Comparison of ENCODE assay signal across 8 mouse cellular contexts in the genomic region with DNA sequence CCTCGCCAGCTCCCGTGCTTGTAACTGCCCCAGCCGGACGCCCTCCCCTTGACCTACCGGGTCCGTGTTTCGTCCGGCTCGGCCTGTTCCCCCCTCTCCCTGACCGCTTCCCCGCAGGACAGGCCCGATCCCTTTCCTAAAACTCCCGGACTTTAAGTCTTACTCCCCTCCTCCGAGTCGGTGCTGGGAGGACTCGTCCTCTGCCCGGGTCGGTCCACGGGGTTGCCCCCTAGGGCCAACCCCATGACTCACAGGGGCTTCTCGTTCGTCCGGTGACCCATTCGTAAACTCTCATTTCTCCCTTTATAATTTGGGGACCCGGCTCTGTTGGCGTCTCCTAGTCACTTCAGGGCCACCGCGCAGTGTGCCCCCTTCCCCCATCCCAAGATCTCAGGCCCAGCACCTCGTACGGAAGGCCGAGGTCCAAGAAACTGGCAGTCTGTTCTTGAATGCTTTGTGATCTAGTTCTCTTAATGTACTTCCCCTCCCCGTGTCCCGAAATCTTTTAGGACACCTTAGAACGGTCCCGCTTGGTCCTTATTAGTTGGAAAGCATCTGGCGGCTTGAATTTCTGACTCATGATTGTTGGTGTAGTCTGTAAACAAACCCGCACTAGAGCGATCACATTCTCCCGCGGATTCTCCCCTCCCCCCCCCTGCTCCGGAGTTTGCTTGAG. TPM values are rescaled to one million over a fixed set of nuclear protein-coding genes. Genes with fewer than 3 reads are reported as not detected.
DNase-seq lines count a peak whose midpoint lies in the region; ATAC-seq and TF ChIP-seq lines count a peak whose summit lies in the region.

No protein-coding gene starts in this region.

- H3K9ac ChIP-seq in forebrain, embryonic 14.5 days (ENCODE audit: low read length): peak overlapping the region; percentile 99
- H3K9ac ChIP-seq in hindbrain, postnatal 0 days (replicated peaks; ENCODE audit: low read length): peak overlapping the region; percentile 100

- peaks cover 10% of the 10 kb centered on the region for H3K4me1 ChIP-seq in bone marrow macrophage, adult 2 months (ENCODE audit: control insufficient read depth, insufficient read depth, low read length)
- H3K4me1 ChIP-seq in forebrain, embryonic 14.5 days (ENCODE audit: control insufficient read depth, insufficient read depth, low read length): peaks cover 14% of the 10 kb centered on the region
- peaks cover 11% of the 10 kb centered on the region for H3K4me1 ChIP-seq in hindbrain, postnatal 0 days (ENCODE audit: insufficient read depth, low read length)
- no peaks in the 10 kb centered on the region for H3K4me1 ChIP-seq in spleen, adult 2 months (ENCODE audit: control insufficient read depth, insufficient read depth, insufficient read length)

- no peaks in the 10 kb centered on the region for H3K27me3 ChIP-seq in forebrain, embryonic 14.5 days (replicated peaks; ENCODE audit: control insufficient read depth, insufficient read depth, low read length)
- no peaks in the 10 kb centered on the region for H3K27me3 ChIP-seq in hindbrain, postnatal 0 days (ENCODE audit: insufficient read depth, low read length)
- H3K27me3 ChIP-seq in spleen, adult 2 months (ENCODE audit: control insufficient read depth, insufficient read depth, low read length): no peaks in the 10 kb centered on the region

- peak overlapping the region; percentile 84 for H3K27ac ChIP-seq in bone marrow macrophage, adult 2 months (ENCODE audit: insufficient read depth, low read depth, low read length)
- peak overlapping the region; percentile 93 for H3K27ac ChIP-seq in forebrain, embryonic 14.5 days (ENCODE audit: low read depth, low read length)
- H3K27ac ChIP-seq in hindbrain, postnatal 0 days: peak overlapping the region; percentile 98
- H3K27ac ChIP-seq in spleen, adult 2 months (ENCODE audit: insufficient read depth, low read length): peak overlapping the region; percentile 89

- peak overlapping the region; percentile 71 for H3K4me3 ChIP-seq in bone marrow macrophage, adult 2 months (ENCODE audit: insufficient read depth, low read length)
- peak overlapping the region; percentile 96 for H3K4me3 ChIP-seq in forebrain, embryonic 14.5 days (ENCODE audit: low read depth, low read length)
- peak overlapping the region; percentile 97 for H3K4me3 ChIP-seq in hindbrain, postnatal 0 days (ENCODE audit: low read length)
- peak overlapping the region; percentile 90 for H3K4me3 ChIP-seq in spleen, adult 2 months (ENCODE audit: extremely low read depth, insufficient read depth, insufficient read length)

- peaks cover 29% of the 10 kb centered on the region for H3K36me3 ChIP-seq in forebrain, embryonic 14.5 days (ENCODE audit: control insufficient read depth, insufficient read depth, low read length)
- peaks cover 5% of the 10 kb centered on the region; the same call in 1 of the 2 replicates for H3K36me3 ChIP-seq in hindbrain, postnatal 0 days (ENCODE audit: insufficient read depth, low read length)
- H3K36me3 ChIP-seq in spleen, adult 2 months (ENCODE audit: control insufficient read depth, insufficient read depth, low read length): peaks cover 9% of the 10 kb centered on the region

- no peak for TF ChIP-seq CTCF in bone marrow macrophage, adult 2 months (IDR thresholded peaks at IDR 0.05; ENCODE audit: low read depth, low read length)
- no peak for TF ChIP-seq CTCF in hindbrain, postnatal 0 days (IDR thresholded peaks at IDR 0.05; ENCODE audit: low read depth)
- no peak for TF ChIP-seq CTCF in spleen, adult 2 months (IDR thresholded peaks at IDR 0.05; ENCODE audit: extremely low read depth, insufficient read depth, insufficient read length, insufficient replicate concordance)

- DNase-seq in frontal cortex, postnatal 14 days (ENCODE audit: low spot score in 2 of 2): no peak
- peak; percentile 46 for DNase-seq in forebrain, embryonic 14.5 days (ENCODE audit: low spot score)
- peak; percentile 46 for DNase-seq in hindbrain, postnatal 0 days (ENCODE audit: low spot score)
- peak; percentile 32 for DNase-seq in left cerebral cortex, postnatal 4 days
- peak in 1 of 2 experiments; percentile 22 for DNase-seq in spleen, adult 2 months (ENCODE audit: low read depth in 1 of 2, low spot score in 2 of 2)

- no peak for TF ChIP-seq POLR2A in bone marrow macrophage, adult 2 months (IDR thresholded peaks at IDR 0.05; ENCODE audit: borderline replicate concordance, low read depth, low read length)
- no peak for TF ChIP-seq POLR2A in spleen, adult 2 months (IDR thresholded peaks at IDR 0.05; ENCODE audit: low read depth, low read length)

- intact Hi-C loops in left cerebral cortex, postnatal 4 days (cut with DNase I): no loop called here

- WGBS in forebrain, embryonic 14.5 days: under 1% methylated on average over 40 of the region's 40 CpGs
- under 1% methylated on average over 40 of the region's 40 CpGs for WGBS in hindbrain, postnatal 0 days
- WGBS in spleen, adult 2 months: under 1% methylated on average over 40 of the region's 40 CpGs

- peak overlapping the region; percentile 82 for H3K4me2 ChIP-seq in forebrain, embryonic 14.5 days (ENCODE audit: low read length)
- peak overlapping the region; percentile 77 for H3K4me2 ChIP-seq in hindbrain, postnatal 0 days (ENCODE audit: low read depth, low read length)

- H3K9me3 ChIP-seq in forebrain, embryonic 14.5 days (replicated peaks; ENCODE audit: control insufficient read depth, low read length): no peaks in the 10 kb centered on the region
- H3K9me3 ChIP-seq in hindbrain, postnatal 0 days (ENCODE audit: low read length): no peaks in the 10 kb centered on the region

- ATAC-seq in frontal cortex, adult (ENCODE audit: low TSS enrichment): peak; percentile 20; the same call in 1 of the 2 replicates
- peak; percentile 56 for ATAC-seq in forebrain, embryonic 14.5 days
- no peak for ATAC-seq in hindbrain, postnatal 0 days
- peak; percentile 63 for ATAC-seq in megakaryocyte-erythroid progenitor cell, adult 5-6 weeks (replicated peaks; ENCODE audit: low FRiP score, low TSS enrichment, poor library complexity, severe bottlenecking)

RNA-seq across cellular contexts. Expression of a gene that starts 0.5 kb away (rescaled TPM):
- 73.2 and 78.3 TPM in 2 replicates for polyA plus RNA-seq in bone marrow macrophage, adult 2 months (2012; ENCODE audit: insufficient read depth, insufficient read length, missing spikeins)
- 76.1 and 83.1 TPM in 2 replicates for polyA plus RNA-seq in forebrain, embryonic 14.5 days (2014; fragmentation: Nextera tagmentation; extraction: Ambion mirVana)
- total RNA-seq in hindbrain, postnatal 0 days (2014; rRNA removed): 67.1 and 73.0 TPM in 2 replicates
- 73.1 and 79.1 TPM in 2 replicates for polyA plus RNA-seq in hindbrain, postnatal 0 days (2015; fragmentation: Nextera tagmentation; extraction: Ambion mirVana)
- 10 to 100 TPM; 71.9 to 75.8 TPM for total RNA-seq in left cerebral cortex, postnatal 4 days (2021)
- 106 and 110 TPM in 2 replicates for total RNA-seq in megakaryocyte-erythroid progenitor cell, adult 5-6 weeks (2014; fragmentation: Nextera tagmentation)
- 132 and 142 TPM in 2 replicates for total RNA-seq in megakaryocyte-erythroid progenitor cell, adult 5-6 weeks (2017)
- polyA plus RNA-seq in spleen, adult 2 months (2012; rRNA removed): 38.5 and 46.1 TPM in 2 replicates

RNA-seq across cellular contexts. Expression of a gene that starts 21.9 kb away (rescaled TPM):
- polyA plus RNA-seq in bone marrow macrophage, adult 2 months (2012; ENCODE audit: insufficient read depth, insufficient read length, missing spikeins): 56.7 and 64.1 TPM in 2 replicates
- polyA plus RNA-seq in forebrain, embryonic 14.5 days (2014; fragmentation: Nextera tagmentation; extraction: Ambion mirVana): 159 TPM in 2 replicates
- 185 and 203 TPM in 2 replicates for total RNA-seq in hindbrain, postnatal 0 days (2014; rRNA removed)
- polyA plus RNA-seq in hindbrain, postnatal 0 days (2015; fragmentation: Nextera tagmentation; extraction: Ambion mirVana): 140 and 144 TPM in 2 replicates
- 10 to 100 TPM; 73.9 to 84.3 TPM for total RNA-seq in left cerebral cortex, postnatal 4 days (2021)
- 31.6 and 53.9 TPM in 2 replicates for total RNA-seq in megakaryocyte-erythroid progenitor cell, adult 5-6 weeks (2014; fragmentation: Nextera tagmentation)
- total RNA-seq in megakaryocyte-erythroid progenitor cell, adult 5-6 weeks (2017): 45.1 and 48.2 TPM in 2 replicates
- polyA plus RNA-seq in spleen, adult 2 months (2012; rRNA removed): 26.4 and 28.0 TPM in 2 replicates

RNA-seq across cellular contexts. Expression of a gene that starts 58.2 kb away (rescaled TPM):
- polyA plus RNA-seq in bone marrow macrophage, adult 2 months (2012; ENCODE audit: insufficient read depth, insufficient read length, missing spikeins): 249 and 256 TPM in 2 replicates
- 433 and 436 TPM in 2 replicates for polyA plus RNA-seq in forebrain, embryonic 14.5 days (2014; fragmentation: Nextera tagmentation; extraction: Ambion mirVana)
- 289 and 309 TPM in 2 replicates for total RNA-seq in hindbrain, postnatal 0 days (2014; rRNA removed)
- 503 and 511 TPM in 2 replicates for polyA plus RNA-seq in hindbrain, postnatal 0 days (2015; fragmentation: Nextera tagmentation; extraction: Ambion mirVana)
- 100 to 1,000 TPM; 314 to 321 TPM for total RNA-seq in left cerebral cortex, postnatal 4 days (2021)
- total RNA-seq in megakaryocyte-erythroid progenitor cell, adult 5-6 weeks (2014; fragmentation: Nextera tagmentation): 0.50 and 4.7 TPM in 2 replicates
- total RNA-seq in megakaryocyte-erythroid progenitor cell, adult 5-6 weeks (2017): 2.0 TPM in 1 of 2 replicates, not detected in the other
- 32.4 and 33.5 TPM in 2 replicates for polyA plus RNA-seq in spleen, adult 2 months (2012; rRNA removed)

Comparison
In these comparisons a context has a peak if more than half of its experiments do, and no peak if none do; other contexts are left out.
1. DNase-seq: peak in forebrain, embryonic 14.5 days (single experiment), hindbrain, postnatal 0 days (single experiment) and left cerebral cortex, postnatal 4 days (single experiment); none in frontal cortex, postnatal 14 days (0 of 2).
2. Peak in every context shown above with its lines, with median percentiles within 50 percentile points of each other: H3K27ac ChIP-seq and H3K4me3 ChIP-seq.